Mouse (Mus musculus) adrenal gland, adult 10 weeks (tissue): ENCODE data around the gene Tmco5. TPM values are rescaled to one million over a fixed set of nuclear protein-coding genes. Genes with fewer than 3 reads are reported as not detected.

Source experiments
- polyA plus RNA-seq: library from polyadenylated mRNA; stranded (reverse); fragments of 350-450 nt; fragmentation: Illumina TruSeq; extraction: RNeasy Lipid Tissue Mini Kit (QIAGEN cat#74804); gene quantifications from one replicate; pipeline ENCODE4 v1.2.3, GENCODE M21; 2014; ENCODE audit warnings: low read depth, low replicate concordance

Gene Tmco5
- not detected for polyA plus RNA-seq

GRCm38 (mm10) chr2:116878391-116878790 lies at the start of gene Tmco5:
Gene Tmco5 (plus strand): TSS chr2:116878691.

Other genes with a start within 250 kb of the Tmco5 start
- gene Spred1, start 242.7 kb downstream of the Tmco5 start, polyA plus RNA-seq = 294 TPM